Mouse (Mus musculus): ENCODE measurements around the gene Phf14. TPM values are rescaled to one million over a fixed set of nuclear protein-coding genes. Genes with fewer than 3 reads are reported as not detected.
"Not testable (repeated sequence)": the region's sequence is repeated elsewhere in the genome, so short reads cannot be mapped to it uniquely, and the experiment has no call there.

The Phf14 gene
- total RNA-seq (2021): 100 to 1,000 TPM; 113 to 114 TPM
- long read RNA-seq, experiment 1, full-length matches to known transcripts: 3 of 24 reads
- long read RNA-seq, experiment 1, partial matches to known transcripts: 3 of 24 reads
- long read RNA-seq, experiment 1, other reads (novel, unspliced or antisense): 18 of 24 reads
- long read RNA-seq, experiment 2, partial matches to known transcripts: 1 of 20 reads
- long read RNA-seq, experiment 2, other reads (novel, unspliced or antisense): 17 of 20 reads

- peak; percentile 88 to 89 for DNase-seq (ENCODE audit: low spot score in 2 of 2)
- intact Hi-C loops (cut with DNase I): no loop called here
Observed at GRCm38 (mm10) chr6:11907269-11908032, at the start of gene Phf14, which contains the start of gene Ndufa4. Phf14 (plus strand) TSS chr6:11907809. Ndufa4 (minus strand) TSS chr6:11907497.

GRCm38 (mm10) chr6:11875364-11875763, 32.2 kb upstream of the Phf14 start:
- DNase-seq (ENCODE audit: low spot score in 2 of 2); intact Hi-C loops (cut with DNase I): not testable (repeated sequence)

- DNase-seq (ENCODE audit: low spot score in 2 of 2): no peak
- intact Hi-C loops (cut with DNase I): no loop called here
Observed at GRCm38 (mm10) chr6:11900809-11901310, 6.7 kb upstream of the Phf14 start.

- DNase-seq (ENCODE audit: low spot score in 2 of 2): no peak
- intact Hi-C loops (cut with DNase I): no loop called here
Observed at GRCm38 (mm10) chr6:11906890-11907268, 730 bp upstream of the Phf14 start.

- intact Hi-C loops (cut with DNase I): no loop called here
Observed at GRCm38 (mm10) chr6:11908170-11908569, 561 bp downstream of the Phf14 start.

GRCm38 (mm10) chr6:11925496-11926041, 18.0 kb downstream of the Phf14 start:
- intact Hi-C loops (cut with DNase I): no loop called here
- peak; percentile 92 for DNase-seq (ENCODE audit: low spot score in 2 of 2)

More at GRCm38 (mm10) chr6:11908170-11908569, 561 bp downstream of the Phf14 start:
- DNase-seq (ENCODE audit: low spot score in 2 of 2): no peak

GRCm38 (mm10) chr6:11926082-11926595, 18.5 kb downstream of the Phf14 start:
- intact Hi-C loops (cut with DNase I): no loop called here
- DNase-seq (ENCODE audit: low spot score in 2 of 2): peak; percentile 22 to 33

- DNase-seq (ENCODE audit: low spot score in 2 of 2): no peak
- intact Hi-C loops (cut with DNase I): no loop called here
Observed at GRCm38 (mm10) chr6:11927485-11927884, 19.9 kb downstream of the Phf14 start.

GRCm38 (mm10) chr6:11933403-11933802, 25.8 kb downstream of the Phf14 start:
- intact Hi-C loops (cut with DNase I): no loop called here
- DNase-seq (ENCODE audit: low spot score in 2 of 2): no peak

GRCm38 (mm10) chr6:11940895-11941294, 33.3 kb downstream of the Phf14 start:
- no peak for DNase-seq (ENCODE audit: low spot score in 2 of 2)
- intact Hi-C loops (cut with DNase I): no loop called here

GRCm38 (mm10) chr6:11942089-11942488, 34.5 kb downstream of the Phf14 start:
- intact Hi-C loops (cut with DNase I): no loop called here
- DNase-seq (ENCODE audit: low spot score in 2 of 2): no peak

GRCm38 (mm10) chr6:11948100-11948499, 40.5 kb downstream of the Phf14 start:
- no peak for DNase-seq (ENCODE audit: low spot score in 2 of 2)
- intact Hi-C loops (cut with DNase I): no loop called here

- intact Hi-C loops (cut with DNase I): no loop called here
- DNase-seq (ENCODE audit: low spot score in 2 of 2): no peak
Observed at GRCm38 (mm10) chr6:11960172-11960571, 52.6 kb downstream of the Phf14 start.

- no peak for DNase-seq (ENCODE audit: low spot score in 2 of 2)
- intact Hi-C loops (cut with DNase I): no loop called here
Observed at GRCm38 (mm10) chr6:11993782-11994181, 86.2 kb downstream of the Phf14 start.

GRCm38 (mm10) chr6:11998576-11998975, 91.0 kb downstream of the Phf14 start:
- no peak for DNase-seq (ENCODE audit: low spot score in 2 of 2)
- intact Hi-C loops (cut with DNase I): no loop called here

- intact Hi-C loops (cut with DNase I): no loop called here
- no peak for DNase-seq (ENCODE audit: low spot score in 2 of 2)
Observed at GRCm38 (mm10) chr6:11999506-11999905, 91.9 kb downstream of the Phf14 start.

GRCm38 (mm10) chr6:12005455-12005854, 97.8 kb downstream of the Phf14 start:
- intact Hi-C loops (cut with DNase I): no loop called here
- no peak for DNase-seq (ENCODE audit: low spot score in 2 of 2)

- intact Hi-C loops (cut with DNase I): no loop called here
- DNase-seq (ENCODE audit: low spot score in 2 of 2): no peak
Observed at GRCm38 (mm10) chr6:12006001-12006400, 98.4 kb downstream of the Phf14 start.

- no peak for DNase-seq (ENCODE audit: low spot score in 2 of 2)
- intact Hi-C loops (cut with DNase I): no loop called here
Observed at GRCm38 (mm10) chr6:12012103-12012502, 104.5 kb downstream of the Phf14 start.

GRCm38 (mm10) chr6:12014035-12014434, 106.4 kb downstream of the Phf14 start:
- intact Hi-C loops (cut with DNase I): no loop called here
- DNase-seq (ENCODE audit: low spot score in 2 of 2): no peak
